Mouse (Mus musculus): ENCODE data around the gene Ly6g6d.

- TF ChIP-seq CTCF (IDR thresholded peaks at IDR 0.05; ENCODE audit: extremely low read depth, insufficient read length, insufficient replicate concordance, low read depth, low read length) (peak; percentile 53; the same call in 1 of the 2 replicates), POLR2A (IDR thresholded peaks at IDR 0.05; ENCODE audit: low read depth, low read length) (no peak)
Measured at GRCm38 (mm10) chr17:35105740-35106389, 28.0 kb upstream of the Ly6g6d start.

Measured in small intestine, adult 2 months (tissue).